Mouse (Mus musculus) G1E (cell line): ENCODE results near the gene Tigd2. TPM values are rescaled to one million over a fixed set of nuclear protein-coding genes. Genes with fewer than 3 reads are reported as not detected.
A peak's percentile ranks its signal among the peaks of the same experiment; 100 is the strongest.

Experiments
- ATAC-seq: 2 replicates; pipeline ENCODE4 v1.8.0; 2016; ENCODE audit warnings: mild to moderate bottlenecking; ENCODE audit not compliant: insufficient number of reproducible peaks, poor library complexity, low FRiP score, severe bottlenecking; ENCODE audit errors: extremely low read depth
- DNase-seq: peaks from one replicate; pipeline ENCODE4 v3.0.0; 2012; ENCODE audit warnings: low spot score
- H3K27me3 ChIP-seq: 2 replicates; pipeline ENCODE4 v1.6.1; 2012; ENCODE audit warnings: mild to moderate bottlenecking, low read length, inconsistent platforms; ENCODE audit not compliant: insufficient read depth
- H3K36me3 ChIP-seq: replicated peaks from 2 replicates; pipeline ENCODE3; 2012; ENCODE audit warnings: mild to moderate bottlenecking, inconsistent platforms
- H3K4me1 ChIP-seq: 2 replicates; pipeline ENCODE4 v1.6.1; 2012; ENCODE audit warnings: low read depth, low read length, inconsistent platforms, mixed read lengths; ENCODE audit not compliant: insufficient read depth
- H3K4me3 ChIP-seq: 2 replicates; pipeline ENCODE4 v1.5.1; 2012; ENCODE audit warnings: low read depth, mild to moderate bottlenecking, inconsistent platforms, low read length, moderate library complexity, mixed read lengths
- H3K9me3 ChIP-seq: replicated peaks from 2 replicates; pipeline ENCODE4 v1.6.1; 2012; ENCODE audit warnings: inconsistent platforms
- CTCF ChIP-seq: IDR thresholded peaks from 2 replicates; pipeline ENCODE4 v1.5.1; 2012; ENCODE audit warnings: low read depth, low read length, inconsistent platforms, mixed read lengths
- GATA1 ChIP-seq: IDR thresholded peaks from 2 replicates; pipeline ENCODE4 v1.6.1; 2012; ENCODE audit warnings: borderline replicate concordance, low read length, inconsistent platforms, mixed read lengths
- GATA2 ChIP-seq: IDR thresholded peaks from 2 replicates; pipeline ENCODE4 v1.6.1; 2012; ENCODE audit warnings: low read depth, low read length, inconsistent platforms, borderline replicate concordance
- POLR2AphosphoS5 ChIP-seq: IDR thresholded peaks from 2 replicates; pipeline ENCODE4 v1.6.1; 2012; ENCODE audit warnings: low read depth, low read length, inconsistent platforms; ENCODE audit not compliant: insufficient replicate concordance
- TAL1 ChIP-seq: conservative IDR thresholded peaks from 2 replicates; pipeline ENCODE4 v1.6.1; 2012; ENCODE audit warnings: low read depth, low read length, inconsistent platforms, mixed read lengths
- polyA plus RNA-seq: library from polyadenylated mRNA; stranded (reverse); fragments of >175 nt; gene quantifications from 2 replicates; pipeline ENCODE4 v1.2.3, GENCODE M21; 2012
- total RNA-seq, 2 experiments: library from RNA; stranded (forward) in 1 of 2; stranded (reverse) in 1 of 2; fragments of 200-1000 nt in 1 of 2; fragments of >200 nt in 1 of 2; fragmentation: Nextera tagmentation in 1 of 2; gene quantifications; 2 replicates each; pipeline ENCODE4 v1.2.3; 2014 to 2017

Gene Tigd2
- total and polyA plus RNA-seq, 3 experiments: 5.7 to 29.7 (median 23.0) TPM

GRCm38 (mm10) chr6:59195849-59196635, 12.6 kb upstream of the Tigd2 start:
- no peaks in the 10 kb centered on the region for H3K36me3 ChIP-seq
- no peak for ATAC-seq
- DNase-seq: no peak

GRCm38 (mm10) chr6:59196746-59197145, 11.9 kb upstream of the Tigd2 start:
- ATAC-seq (no peak), DNase-seq (no peak)
- H3K4me1 ChIP-seq: no peaks in the 10 kb centered on the region
- no peak for TF ChIP-seq GATA1
- no peak for TF ChIP-seq POLR2AphosphoS5
- no peak for TF ChIP-seq CTCF
- no peak for TF ChIP-seq TAL1
- no peak for TF ChIP-seq GATA2
- no peaks in the 10 kb centered on the region for H3K9me3 ChIP-seq
- no peaks in the 10 kb centered on the region for H3K27me3 ChIP-seq
- H3K36me3 ChIP-seq: no peaks in the 10 kb centered on the region
- no peak overlapping the region for H3K4me3 ChIP-seq

More at GRCm38 (mm10) chr6:59195849-59196635, 12.6 kb upstream of the Tigd2 start:
- Histone ChIP-seq H3K4me1 (no peaks in the 10 kb centered on the region), H3K9me3 (no peaks in the 10 kb centered on the region), H3K27me3 (no peaks in the 10 kb centered on the region), H3K4me3 (no peak overlapping the region)
- TF ChIP-seq GATA2: no peak
- TF ChIP-seq CTCF: no peak
- TF ChIP-seq TAL1: no peak
- TF ChIP-seq GATA1: no peak
- TF ChIP-seq POLR2AphosphoS5: no peak

GRCm38 (mm10) chr6:59198356-59198755, 10.3 kb upstream of the Tigd2 start:
- Histone ChIP-seq H3K4me1 (no peaks in the 10 kb centered on the region), H3K36me3 (no peaks in the 10 kb centered on the region), H3K27me3 (no peaks in the 10 kb centered on the region), H3K4me3 (no peak overlapping the region), H3K9me3 (no peaks in the 10 kb centered on the region)
- no peak for ATAC-seq
- DNase-seq: no peak
- TF ChIP-seq GATA2 (no peak), CTCF (no peak), TAL1 (no peak), POLR2AphosphoS5 (no peak), GATA1 (no peak)

DNA sequence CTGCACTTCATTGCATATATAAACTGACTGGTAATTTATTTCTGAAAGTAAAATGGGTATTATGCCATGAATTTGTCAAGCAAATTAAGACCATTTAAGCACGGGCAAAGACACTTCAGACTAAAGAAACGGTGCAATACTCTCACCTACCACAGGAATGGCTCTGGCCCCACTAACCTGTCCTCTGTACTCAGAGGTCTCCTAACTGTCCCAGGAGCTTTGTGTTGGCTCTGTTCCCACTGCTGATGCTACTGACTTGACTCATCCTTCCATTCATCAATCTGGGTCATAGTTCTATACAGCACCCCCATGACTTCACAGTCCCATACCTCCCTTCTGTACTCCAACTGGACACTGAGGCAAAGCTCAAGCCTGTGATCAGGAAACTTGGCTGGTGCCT, 9.6 kb upstream of the Tigd2 start:
- ATAC-seq (no peak), DNase-seq (no peak)
- no peaks in the 10 kb centered on the region for H3K36me3 ChIP-seq
- H3K9me3 ChIP-seq: no peaks in the 10 kb centered on the region
- H3K4me3 ChIP-seq: no peak overlapping the region
- H3K27me3 ChIP-seq: no peaks in the 10 kb centered on the region
- no peaks in the 10 kb centered on the region for H3K4me1 ChIP-seq
- TF ChIP-seq TAL1: no peak
- no peak for TF ChIP-seq CTCF
- TF ChIP-seq POLR2AphosphoS5: no peak
- no peak for TF ChIP-seq GATA2
- no peak for TF ChIP-seq GATA1

DNA sequence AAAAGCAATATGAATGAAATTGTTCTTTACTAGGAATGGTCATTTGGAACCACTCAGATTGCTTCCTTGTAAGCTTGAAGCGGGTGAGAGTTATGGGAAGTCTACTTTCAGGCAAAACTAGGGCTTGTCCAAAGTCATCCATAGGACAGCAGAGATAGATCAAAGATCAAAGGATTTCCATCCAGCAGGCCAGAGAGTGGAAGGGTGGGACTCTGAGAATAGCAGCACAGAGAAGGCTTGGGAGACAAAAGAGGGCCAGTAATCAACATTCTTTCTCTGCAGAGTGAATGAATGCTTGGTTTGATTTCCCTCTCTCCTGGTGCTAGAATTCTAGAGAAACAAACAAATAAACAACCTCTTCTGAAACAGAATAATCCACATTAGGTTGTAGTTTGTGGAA, 1.1 kb upstream of the Tigd2 start:
- ATAC-seq: no peak
- H3K9me3 ChIP-seq: no peaks in the 10 kb centered on the region
- no peak for DNase-seq
- H3K4me1 ChIP-seq: peaks cover 5% of the 10 kb centered on the region; the same call in 1 of the 2 replicates
- peaks cover 6% of the 10 kb centered on the region for H3K36me3 ChIP-seq
- H3K27me3 ChIP-seq: no peaks in the 10 kb centered on the region
- TF ChIP-seq TAL1 (no peak), POLR2AphosphoS5 (no peak), GATA1 (no peak), CTCF (no peak), GATA2 (no peak)
- H3K4me3 ChIP-seq: no peak overlapping the region

DNA sequence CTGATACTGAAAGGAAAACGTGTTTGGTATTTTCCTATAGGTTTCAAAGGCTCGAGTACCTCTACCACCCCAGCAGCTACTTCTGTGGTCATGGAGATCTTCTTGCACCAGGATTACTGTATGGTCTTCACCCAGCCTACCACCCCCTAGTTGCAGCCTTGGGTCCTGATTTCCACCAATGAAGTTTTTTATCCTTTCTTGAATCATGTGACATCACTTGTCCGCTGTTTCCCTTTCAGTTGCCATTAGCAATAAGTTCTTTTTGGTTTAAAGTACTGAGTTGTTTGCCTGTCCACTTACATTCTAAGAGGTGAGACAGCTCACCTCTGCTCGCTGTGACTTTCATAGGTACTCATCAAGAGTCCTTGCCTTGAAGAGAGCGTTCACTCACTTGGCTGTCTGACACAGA, 633 bp downstream of the Tigd2 start:
- ATAC-seq (peak; percentile 74), DNase-seq (peak; percentile 39)
- Histone ChIP-seq H3K36me3 (peaks cover 8% of the 10 kb centered on the region), H3K27me3 (no peaks in the 10 kb centered on the region), H3K4me1 (peaks cover 5% of the 10 kb centered on the region; the same call in 1 of the 2 replicates), H3K9me3 (no peaks in the 10 kb centered on the region), H3K4me3 (peak overlapping the region; percentile 95)
- TF ChIP-seq GATA2 (no peak), POLR2AphosphoS5 (no peak), CTCF (no peak), TAL1 (no peak), GATA1 (no peak)
